Mouse (Mus musculus) mouse trophoblast stem cell (cell line): ENCODE measurements around the gene Fam122a.

Experiments
- in situ Hi-C, 2 experiments: fragments of 300-500 bp; cut with MseI, MboI; formaldehyde crosslinking; loops; 2 replicates in 1 of 2; 3 replicates in 1 of 2; pipeline ENCODE4 v1.15.1; 2025

Fam122a gene

GRCm38 (mm10) chr19:24431381-24431780 lies 45.8 kb downstream of the Fam122a start:
- in situ Hi-C loops: no loop called here

GRCm38 (mm10) chr19:24428011-24428410 lies 49.1 kb downstream of the Fam122a start:
- in situ Hi-C loops: no loop called here

DNA sequence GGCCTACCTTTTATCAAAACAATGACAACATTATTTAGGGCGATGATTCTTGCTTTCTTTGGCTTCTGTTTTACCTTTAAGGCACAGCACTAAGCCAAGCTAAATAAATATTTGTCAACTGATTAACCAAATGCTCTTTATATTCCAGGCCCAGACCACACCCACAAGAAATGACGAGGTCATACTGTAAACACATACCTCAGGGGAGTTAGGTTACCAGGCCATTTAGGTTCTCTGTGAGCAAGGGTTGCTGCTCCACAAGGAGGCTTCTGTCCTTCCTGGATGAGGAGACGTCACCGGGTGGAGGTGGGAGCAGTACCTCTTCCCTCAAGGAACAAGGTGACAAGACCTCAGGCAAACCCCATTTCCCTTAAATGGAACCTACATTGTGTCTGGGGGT lies 49.9 kb downstream of the Fam122a start:
- in situ Hi-C loops: no loop called here

DNA sequence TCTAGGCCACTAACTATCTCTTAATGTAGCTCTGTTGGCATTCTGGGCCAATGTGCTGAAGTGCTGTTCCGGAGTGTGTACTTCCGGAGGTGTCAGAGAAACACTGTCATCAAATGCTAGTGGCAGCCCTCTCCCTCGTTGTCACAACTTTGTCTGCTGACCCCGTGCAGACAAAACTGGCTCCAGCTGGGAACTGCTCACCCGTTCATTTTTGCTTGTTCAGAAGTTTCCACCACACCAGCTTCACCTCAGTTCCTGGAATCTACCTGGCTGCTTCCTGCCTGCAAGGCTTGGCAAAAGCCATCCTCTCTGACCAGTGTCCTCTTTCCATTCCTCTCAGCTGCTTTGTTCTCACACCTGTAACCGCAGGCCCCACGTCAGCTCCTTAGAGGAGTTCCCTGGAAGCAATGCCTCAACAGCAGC lies 50.4 kb downstream of the Fam122a start:
- in situ Hi-C loops: no loop called here
